Mouse (Mus musculus) ovary, postnatal 14 days (tissue): ENCODE data around the gene Ptbp1.

ENCODE experiments used
- DNase-seq: peaks from one replicate; pipeline ENCODE4 v3.0.0; 2022; ENCODE audit warnings: low spot score

Ptbp1 gene

DNA sequence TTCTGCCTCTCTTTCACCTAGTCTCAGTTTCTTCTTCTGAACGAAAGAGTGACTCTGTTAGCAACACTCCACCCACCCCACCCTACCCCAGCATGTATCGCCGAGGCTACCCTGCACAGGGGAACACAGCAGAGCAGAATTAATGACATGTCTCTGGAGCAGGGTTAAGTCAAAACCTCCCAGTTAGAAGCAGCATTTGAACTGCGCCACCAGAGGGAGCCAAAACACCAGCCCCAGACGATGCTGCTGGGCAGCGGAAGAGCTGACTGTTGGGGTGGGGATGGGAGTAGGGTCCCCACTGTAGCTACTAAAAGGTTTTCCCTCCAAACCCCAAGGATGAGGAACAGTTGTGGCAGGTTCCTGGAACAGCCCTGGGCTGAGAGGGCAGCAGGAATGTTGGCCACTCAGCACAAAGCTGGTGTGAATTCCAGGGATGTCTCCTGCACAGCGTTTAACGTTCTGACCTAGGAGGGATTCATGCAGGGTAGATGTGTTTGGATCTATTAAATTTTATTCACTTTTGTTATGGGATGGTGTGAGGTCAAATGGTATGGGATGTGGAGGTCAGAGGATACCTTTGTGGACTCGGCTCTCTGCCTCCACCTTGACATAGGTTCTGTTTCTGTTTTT lies 19.3 kb upstream of the Ptbp1 start:
- DNase-seq = peak; percentile 75

DNA sequence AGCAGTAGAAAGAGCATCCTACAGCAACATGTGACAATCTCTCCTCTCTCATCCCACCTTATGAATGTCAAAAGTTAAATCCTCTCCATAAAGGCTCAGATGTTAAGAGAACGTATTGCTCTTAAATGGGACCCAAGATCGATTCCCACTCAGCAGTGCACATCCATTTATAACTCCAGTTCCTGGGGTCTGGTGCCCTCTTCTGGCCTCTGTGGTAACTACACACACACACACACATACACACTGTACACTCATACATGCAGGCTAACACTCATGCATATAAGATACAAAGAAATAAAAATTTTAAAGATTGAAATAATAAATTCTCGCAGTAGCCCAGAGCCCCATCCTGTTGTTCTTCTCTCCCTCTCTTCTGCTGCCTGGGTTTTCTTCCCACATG lies 17.3 kb upstream of the Ptbp1 start:
- DNase-seq = no peak

DNA sequence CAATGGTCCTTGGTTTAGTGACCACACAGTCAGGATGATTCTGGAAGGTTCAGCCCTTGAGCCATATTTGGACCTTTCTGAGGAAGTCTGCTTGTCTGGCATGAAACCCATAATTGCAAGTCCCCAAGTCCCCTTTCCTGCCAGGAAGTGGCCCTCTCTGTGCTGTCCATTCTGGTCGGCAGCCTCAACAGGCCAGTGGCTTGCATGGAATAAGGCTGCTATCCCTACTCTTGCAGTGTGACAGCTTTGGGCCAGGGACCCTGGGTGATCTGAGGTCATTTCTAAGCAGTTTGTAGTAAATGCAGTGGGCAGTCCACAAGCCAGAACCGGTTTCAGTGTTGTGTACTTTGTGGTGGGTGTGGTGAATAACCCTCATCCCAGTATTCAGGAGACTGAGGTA lies 16.1 kb upstream of the Ptbp1 start:
- no peak for DNase-seq

DNA sequence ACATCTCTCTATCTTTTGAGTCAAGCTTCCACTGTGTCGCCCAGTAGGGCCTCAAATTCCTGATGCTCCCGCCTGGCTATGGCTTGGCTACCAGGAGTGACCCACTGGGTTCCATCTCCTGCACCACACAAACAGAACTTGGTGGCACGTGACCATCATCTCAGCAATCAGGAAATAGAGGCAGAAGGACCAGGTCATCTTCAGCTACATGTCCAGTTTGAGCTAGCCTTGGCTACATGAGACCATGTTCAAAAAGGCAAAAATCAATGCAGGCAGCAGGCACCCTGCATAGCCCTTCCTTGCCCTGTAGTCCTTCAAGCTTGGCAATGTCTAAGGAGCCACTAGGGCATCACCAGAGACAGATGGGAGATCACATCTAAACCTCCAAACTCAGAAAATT lies 14.1 kb upstream of the Ptbp1 start:
- no peak for DNase-seq

DNA sequence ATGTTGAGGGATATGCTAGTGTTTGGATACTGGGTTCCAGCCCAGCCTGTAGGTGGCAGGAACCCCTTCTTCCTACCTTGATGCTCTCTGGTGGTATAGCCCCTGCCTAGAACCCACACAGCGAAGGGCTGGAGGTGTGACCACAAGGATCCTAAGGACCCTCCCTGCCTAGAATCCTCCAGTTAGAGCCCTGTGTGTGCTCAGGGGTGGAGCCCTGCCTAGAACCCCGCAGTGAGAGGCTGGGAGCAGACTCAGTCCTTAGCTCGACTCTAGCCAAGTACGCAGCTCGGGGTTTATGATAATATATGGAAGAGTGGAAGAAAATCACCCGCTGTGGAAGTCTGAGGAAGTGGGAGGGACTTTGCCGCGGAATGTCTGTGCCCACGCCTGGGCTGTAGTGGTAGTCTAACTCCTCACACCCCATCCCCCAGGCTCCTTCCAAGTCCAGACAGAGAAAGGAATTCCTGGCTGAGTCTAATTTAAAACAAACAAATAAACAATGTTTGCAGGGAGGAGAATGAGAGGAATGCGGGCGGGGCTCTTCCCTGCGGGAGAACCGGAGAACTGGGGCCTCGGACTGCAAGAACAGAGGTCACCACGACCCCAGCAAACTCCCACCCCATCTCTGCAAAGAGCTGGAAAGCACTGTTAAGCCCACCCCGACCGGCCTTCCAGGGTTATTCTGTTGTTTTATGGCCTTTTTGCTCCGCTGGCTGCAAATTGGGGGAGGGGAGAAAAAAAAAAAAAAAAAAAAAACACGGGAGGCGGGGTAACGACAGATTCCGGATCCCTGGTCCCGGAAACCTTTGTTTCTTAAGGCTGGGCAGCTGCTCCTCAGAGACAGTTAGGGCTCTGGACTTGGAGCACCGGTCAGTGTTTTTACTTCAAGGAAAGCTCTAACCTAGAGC lies 13.3 kb upstream of the Ptbp1 start:
- no peak for DNase-seq

DNA sequence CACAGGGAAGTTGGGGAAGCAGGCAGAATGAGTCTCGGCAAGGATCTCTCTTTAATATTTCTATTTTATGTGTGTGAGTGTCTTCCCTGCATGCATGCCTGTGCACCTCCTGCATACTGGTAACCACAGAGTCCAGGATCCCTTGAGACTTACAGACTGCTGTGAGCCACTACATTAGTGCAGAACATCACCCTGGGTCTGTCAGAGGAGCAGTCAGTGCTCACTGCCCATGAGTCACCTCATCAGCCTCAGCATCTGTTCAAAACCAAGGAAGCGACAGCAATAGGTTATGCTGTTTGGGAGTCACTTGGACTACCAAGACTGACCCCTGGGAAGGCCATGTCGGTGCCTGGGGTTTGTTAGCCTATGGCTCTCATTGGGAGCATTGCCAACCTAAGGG lies 11.9 kb upstream of the Ptbp1 start:
- no peak for DNase-seq

DNA sequence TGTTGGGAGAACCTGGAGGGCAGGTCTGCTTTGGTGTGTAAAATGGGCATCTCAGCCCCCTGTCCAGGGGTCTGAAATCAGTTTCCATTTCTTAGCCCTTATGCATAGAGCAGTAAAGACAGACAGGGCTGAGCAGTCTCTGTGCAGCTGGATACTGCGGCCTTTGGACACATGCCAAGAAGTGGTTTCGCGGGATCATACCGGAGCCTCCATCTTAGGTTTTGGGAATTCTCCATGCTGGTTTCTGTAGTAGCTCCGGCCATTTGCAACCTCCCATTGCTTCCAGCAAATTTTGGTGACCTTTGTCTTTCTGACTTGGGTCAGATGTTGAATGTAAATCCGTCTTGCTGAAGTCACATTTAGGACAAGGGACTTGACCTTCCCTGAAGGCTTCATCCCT lies 10.8 kb upstream of the Ptbp1 start:
- DNase-seq = no peak

DNA sequence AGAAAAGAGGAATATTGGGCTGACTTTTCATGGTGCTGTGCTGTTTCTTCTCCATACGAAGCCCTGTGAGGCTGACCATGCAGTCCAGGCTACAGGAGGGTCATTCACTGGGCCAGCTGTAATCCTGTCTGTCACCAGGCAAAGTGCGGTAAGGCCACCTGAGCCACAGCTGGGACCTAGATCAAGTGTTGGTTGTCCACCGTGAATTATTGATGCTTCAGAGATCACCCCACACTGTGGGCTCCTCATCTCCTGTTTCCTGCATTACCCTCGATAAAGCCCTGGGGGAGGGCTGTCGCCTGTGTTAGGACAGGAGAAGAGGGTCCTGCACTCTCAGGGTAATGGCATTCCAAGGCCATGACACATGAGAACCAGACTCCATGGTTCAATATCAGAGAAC lies 7.7 kb upstream of the Ptbp1 start:
- no peak for DNase-seq

DNA sequence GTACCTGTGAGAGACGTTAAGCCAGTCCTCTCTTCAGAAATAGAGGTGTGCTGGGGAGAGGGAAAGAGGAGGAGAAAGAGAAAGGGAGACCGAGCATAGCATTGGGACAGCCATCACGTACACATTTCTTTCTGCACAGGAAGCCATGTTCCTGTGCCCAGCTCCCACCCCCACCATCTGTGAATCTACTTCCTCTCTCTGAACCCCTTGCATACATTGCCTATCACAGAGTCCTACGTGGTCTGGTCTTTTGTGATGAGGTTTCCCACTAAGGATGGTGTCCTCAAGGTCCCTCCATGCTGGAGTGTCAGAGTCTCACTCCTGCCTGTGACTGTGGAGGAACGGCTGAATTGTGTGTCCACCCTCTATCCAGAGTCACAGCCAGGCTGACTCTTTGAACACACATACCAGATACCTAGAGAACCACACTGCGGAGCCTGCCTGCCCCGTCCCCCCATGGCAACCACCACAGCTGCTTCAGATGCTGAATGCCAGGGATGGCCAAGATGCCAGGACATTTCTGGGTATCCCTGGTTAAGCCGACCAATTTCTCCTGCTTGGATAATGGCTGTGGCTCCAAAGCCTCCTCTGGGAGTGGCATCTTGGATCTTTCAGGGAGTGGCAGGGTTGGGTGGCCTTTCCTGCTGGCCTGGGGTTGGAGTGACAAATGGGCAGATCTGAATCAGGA lies 4.1 kb upstream of the Ptbp1 start:
- no peak for DNase-seq

DNA sequence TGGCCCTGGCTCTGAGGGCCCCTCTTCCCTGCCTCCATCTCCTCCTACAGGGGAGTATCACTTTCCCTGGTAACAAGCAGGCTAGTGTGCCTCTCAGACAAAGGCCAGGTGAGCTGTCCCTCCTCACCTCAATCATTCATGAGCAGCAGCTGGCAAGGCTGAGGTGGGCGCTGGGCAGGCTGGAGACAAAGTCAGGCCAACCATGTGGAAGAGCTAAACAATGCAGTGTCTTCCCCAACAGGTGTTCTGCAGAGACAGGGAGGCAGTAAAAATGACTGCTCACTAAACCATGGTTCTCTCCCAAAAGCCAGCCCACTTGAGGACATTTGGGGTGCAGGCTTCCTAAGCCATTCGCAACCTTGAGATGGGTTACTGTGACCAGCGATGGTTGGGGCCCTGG lies 2.6 kb upstream of the Ptbp1 start:
- no peak for DNase-seq

DNA sequence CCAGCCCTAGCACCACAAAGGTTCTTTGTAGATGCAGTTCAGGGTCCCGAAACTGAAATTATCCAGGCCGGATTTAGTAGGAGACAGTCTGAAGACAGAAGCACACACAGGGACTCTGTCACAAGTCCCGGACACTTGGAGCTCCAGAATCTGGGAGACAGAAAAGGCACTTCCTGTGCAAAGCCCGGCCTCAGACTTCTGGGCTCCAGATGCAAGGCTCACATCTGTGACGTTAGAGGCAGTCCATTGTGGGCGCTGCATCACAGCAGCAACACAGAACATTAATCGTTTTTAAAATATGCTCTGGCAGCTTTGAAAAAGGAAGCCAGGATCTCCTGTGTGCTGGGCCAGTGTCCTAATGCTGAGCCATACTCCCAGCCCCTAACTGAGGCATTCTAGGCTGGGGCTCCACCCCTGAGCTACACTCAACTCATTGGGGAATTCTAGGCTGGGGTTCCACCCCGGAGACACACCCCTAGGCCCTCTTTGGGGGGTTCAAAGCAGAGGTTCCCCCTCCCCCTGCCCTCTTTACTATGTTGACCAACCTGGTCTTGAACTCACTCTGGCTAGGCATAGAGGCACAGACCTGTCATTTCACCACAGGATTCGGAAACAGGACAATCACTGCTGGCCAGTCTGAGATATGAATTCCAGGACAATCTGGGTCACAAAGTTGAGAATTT lies 2.0 kb upstream of the Ptbp1 start:
- no peak for DNase-seq

DNA sequence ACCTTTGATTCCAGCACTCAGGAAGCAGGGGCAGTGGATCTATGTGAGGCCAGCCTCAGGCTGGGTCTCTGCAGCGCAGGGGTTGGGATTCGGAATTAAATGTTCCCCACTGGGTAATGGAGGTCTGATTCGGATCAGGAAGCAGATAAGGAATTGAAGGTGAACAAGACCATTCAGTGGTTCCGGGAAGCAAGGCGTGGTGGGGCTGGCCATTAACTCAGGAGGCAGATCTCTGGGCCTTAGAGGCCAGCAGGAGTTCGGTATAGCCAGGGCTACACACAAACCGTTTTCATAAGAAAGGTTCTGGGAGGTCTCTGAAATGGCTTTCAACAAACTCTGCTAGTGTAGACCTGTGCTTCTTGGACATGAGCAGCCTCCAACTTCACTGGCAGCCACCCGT lies 1.4 kb upstream of the Ptbp1 start:
- DNase-seq = no peak

DNA sequence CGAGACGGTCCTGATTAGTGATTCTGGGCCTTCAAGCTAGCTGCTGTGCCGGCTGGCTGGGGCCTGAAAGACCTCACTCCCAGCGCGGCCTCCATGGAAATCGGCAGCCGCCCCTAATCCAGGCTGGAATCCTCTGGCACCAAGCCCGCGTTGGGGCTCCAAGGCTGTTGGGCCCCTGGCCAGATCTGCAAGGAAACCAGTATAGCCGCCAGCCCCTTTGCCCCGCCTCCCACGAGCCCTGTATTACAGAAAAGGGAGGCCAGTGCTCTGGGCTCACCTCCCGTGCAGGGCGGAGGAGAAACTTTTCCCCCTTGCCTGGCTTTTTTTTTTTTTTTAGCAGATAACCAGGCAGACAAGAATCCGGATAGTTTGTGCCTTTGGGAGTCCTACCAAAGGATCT lies 835 bp upstream of the Ptbp1 start:
- peak; percentile 99 for DNase-seq

DNA sequence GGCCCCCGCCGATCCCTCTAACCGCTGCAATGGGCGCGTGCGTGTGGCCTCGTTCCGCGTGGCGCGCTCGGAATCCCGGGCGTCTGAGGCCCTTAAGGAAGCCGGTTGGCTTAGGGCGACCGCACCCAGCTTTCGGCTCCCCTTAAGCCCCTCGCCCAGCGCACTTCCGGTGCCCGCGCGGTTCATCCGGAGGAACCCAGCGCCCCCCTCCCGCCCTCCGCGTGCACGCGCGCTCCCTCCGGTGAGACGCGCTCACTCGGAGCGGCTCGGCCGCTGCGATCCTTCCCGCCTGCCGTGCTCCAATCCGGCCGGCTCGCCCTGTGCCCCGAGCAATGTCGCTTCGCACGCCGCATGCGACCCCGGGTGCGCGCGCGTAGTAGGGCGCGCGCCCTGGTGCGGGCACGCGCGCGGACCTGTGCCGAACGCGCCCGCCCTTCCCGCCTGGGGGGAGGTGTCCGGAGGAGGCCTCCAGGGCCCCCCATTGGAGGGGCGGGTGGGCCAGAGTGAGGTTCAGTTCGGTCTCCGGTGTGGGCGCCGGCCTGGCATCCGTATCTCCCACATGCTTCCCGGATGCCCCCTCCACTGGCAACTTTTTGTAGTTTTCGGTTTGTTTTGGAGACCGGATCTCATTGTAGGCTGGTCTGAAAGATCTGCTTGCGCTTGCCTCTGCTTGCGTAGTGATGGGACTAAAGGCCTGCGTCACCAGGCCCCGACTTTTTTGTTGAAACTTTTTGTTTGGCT lies 744 bp downstream of the Ptbp1 start:
- no peak for DNase-seq

DNA sequence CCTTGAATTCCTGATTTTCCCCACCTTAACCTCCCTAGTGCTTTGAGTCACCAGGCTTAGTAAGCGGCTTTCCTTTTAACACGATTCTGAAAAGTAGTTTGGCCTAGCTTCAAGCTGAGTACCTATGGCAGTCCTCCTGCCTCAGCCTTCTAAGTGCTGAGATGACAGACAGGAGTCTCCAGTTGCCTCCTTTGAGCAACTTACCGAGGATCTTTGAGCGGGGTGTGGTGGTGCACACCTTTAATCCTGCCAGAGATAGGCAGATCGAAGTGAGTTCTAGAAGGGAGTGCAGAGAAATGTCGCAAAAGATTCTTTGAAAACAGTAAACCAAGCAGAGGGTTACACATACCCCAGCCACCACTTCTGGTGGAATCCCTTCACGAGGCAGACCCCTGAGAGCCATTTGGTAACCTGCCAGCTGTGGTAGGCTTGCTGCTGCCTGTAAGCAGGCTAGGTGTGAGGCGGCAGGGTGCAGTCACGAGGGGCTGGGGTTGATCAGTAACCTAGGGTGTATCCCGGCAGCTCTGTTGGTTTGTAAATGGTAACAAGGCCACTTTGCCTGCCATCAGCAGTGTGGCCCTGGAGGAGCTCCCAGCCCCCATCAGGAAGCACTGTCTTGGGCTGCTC lies 1.4 kb downstream of the Ptbp1 start:
- no peak for DNase-seq

DNA sequence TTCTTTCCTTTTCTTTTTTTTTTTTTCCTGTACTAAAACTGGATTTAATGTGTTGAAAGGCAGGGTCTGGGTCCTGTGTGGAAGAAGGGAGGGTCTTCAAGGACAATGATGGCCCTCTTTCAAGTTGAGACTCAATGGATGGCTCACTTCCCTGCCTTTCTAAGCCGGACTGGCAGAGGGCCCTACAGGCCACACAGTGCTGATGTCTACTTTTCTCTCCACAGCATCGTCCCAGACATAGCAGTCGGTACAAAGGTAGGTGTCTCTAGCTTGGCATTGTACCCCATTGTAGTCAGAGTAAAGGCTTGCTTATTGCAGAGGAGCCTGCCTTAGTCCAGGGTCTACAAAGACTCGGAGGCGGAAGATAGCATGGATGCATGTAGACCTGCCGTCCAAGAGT lies 2.1 kb downstream of the Ptbp1 start:
- no peak for DNase-seq

DNA sequence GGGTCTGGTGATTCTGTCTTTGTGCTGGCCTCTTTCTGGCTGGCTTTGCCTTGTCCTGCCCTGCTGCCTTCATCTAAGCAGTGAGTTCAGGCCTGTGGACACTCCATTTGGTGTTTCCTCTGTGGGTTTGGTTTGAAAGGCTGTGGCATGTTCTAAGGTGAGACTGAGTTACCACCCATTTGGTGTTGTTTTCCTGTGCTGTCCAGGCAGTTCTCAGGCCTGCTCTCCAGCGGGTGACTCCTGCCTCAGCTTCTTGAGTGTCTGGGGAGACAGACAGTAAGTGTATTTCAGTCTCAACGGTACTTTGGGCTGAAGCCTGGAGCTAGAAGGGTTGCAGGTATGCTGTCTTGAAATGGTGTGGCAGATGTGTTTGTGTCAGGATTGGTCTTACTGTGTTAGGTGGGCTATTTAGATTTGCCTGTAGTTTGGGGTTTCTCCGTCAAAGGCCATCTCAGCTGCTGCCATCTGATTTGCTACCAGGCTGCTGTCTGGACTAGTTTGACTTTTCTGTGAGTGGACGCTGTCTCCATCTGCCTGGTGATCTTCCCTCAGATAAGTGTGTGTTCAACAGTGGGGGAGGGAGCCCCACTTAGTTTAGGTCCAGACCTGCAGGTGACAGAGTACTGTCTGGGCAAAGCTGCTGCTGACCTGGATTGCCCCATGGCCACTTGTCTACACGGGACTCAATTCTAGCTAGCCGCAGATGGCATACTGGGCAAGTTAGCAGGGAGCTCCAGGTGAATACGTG lies 2.7 kb downstream of the Ptbp1 start:
- no peak for DNase-seq

DNA sequence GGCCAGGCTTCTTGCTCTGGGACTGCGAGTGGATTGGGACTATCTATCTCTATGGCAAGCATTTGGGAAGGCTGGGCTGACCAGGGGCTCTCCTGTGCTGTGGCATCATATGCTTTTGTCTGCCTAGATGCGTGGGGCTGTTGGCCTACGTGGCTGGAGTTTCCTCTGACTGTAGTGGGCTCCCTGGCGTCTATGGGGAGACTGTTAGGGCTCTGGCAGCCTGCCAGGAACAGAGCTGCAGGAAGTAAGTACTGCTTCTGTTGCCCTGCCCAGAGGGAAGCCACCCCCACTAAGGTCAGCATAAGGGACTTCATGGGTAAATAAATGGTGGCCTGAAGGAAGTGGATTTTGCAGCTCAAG lies 3.2 kb downstream of the Ptbp1 start:
- DNase-seq = no peak

DNA sequence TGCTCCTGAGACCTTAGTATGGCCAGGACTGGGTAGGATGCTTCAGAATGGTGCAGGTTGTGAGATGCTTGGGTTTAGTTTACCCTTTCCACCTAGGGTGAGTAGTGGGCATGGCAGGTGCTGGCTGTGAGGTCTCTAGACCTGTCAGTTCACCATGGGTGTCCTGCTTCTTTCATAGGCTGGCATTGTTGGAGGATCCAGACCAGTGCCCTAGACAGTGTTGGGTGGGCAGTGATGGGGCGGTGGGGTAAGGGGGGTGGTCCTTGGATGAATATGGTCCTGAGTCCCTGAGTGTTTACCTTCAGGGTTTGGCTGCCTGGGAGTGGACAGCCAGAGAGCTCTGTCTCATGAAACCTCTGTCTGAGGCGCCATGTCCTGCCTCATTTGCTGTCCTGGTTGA lies 3.7 kb downstream of the Ptbp1 start:
- no peak for DNase-seq

DNA sequence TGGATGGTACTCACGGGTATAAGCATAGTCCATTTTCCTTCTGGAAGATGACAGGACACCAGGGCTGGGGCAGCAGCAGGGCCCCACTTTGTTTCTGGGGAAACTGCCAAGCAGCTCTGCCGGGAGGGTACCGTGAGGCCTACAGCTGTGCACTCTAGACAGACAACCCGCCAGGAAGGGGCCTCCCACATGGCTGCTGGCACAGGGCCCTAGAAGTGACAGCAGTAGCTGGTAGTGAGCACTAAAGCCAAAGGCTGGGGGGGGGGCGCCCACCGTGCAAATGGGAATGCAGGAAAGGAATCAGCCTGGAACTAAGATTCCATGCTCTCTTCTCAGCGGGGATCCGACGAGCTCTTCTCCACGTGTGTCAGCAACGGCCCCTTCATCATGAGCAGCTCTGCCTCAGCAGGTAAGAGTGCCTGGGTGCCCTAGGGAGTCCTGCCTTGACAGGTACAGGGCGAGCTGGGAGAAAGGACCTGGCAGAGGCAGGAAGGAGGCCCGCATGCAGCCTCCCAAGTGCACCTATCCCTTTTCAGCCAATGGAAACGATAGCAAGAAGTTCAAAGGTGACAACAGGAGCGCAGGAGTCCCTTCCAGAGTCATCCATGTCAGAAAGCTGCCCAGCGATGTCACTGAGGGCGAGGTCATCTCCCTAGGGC lies 4.3 kb downstream of the Ptbp1 start:
- DNase-seq = no peak
